Mouse (Mus musculus) heart, postnatal 14 days (tissue): ENCODE results near the gene Pak2. TPM values are rescaled to one million over a fixed set of nuclear protein-coding genes. Genes with fewer than 3 reads are reported as not detected.
A peak's percentile ranks its signal among the peaks of the same experiment; 100 is the strongest.

Source experiments
- DNase-seq, 2 experiments: peaks; one replicate each; pipeline ENCODE4 v3.0.0; 2021 to 2022
- intact Hi-C: fragments of 180-260 bp; cut with DNase I; formaldehyde crosslinking; loops from one replicate; pipeline ENCODE4 v1.15.1; 2025
- long read RNA-seq, 2 experiments: library from polyadenylated mRNA; stranded (forward); transcript quantifications; one replicate each; pipeline ENCODE4 v2.0.0; 2021
- total RNA-seq, 2 experiments: library from RNA; stranded (reverse); gene quantifications; 2 replicates each; pipeline ENCODE4 v1.2.3; 2021

The Pak2 gene
- 10 to 100 TPM; 31.9 to 32.9 TPM for total RNA-seq
- long read RNA-seq, experiment 1, full-length matches to known transcripts = 12 of 14 reads
- long read RNA-seq, experiment 1, partial matches to known transcripts = 1 of 14 reads
- long read RNA-seq, experiment 1, other reads (novel, unspliced or antisense) = 1 of 14 reads
- long read RNA-seq, experiment 2, full-length matches to known transcripts = 13 of 17 reads
- long read RNA-seq, experiment 2, partial matches to known transcripts = 1 of 17 reads
- long read RNA-seq, experiment 2, other reads (novel, unspliced or antisense) = 3 of 17 reads

GRCm38 (mm10) chr16:32078991-32079511 is at the start of gene Pak2:
TSS of gene Pak2 (minus strand) at chr16:32079342.
- DNase-seq = peak; percentile 88 to 91
- intact Hi-C loops = loop anchor here (5.0 kb wide), 1 partner anchor 77 kb away; the partner anchor contains the start of gene Senp5

GRCm38 (mm10) chr16:32127046-32127445 is 47.9 kb upstream of the Pak2 start:
- intact Hi-C loops = no loop called here
- no peak for DNase-seq

- intact Hi-C loops = no loop called here
- no peak for DNase-seq
Measured at GRCm38 (mm10) chr16:32125364-32125763, 46.2 kb upstream of the Pak2 start.

DNA sequence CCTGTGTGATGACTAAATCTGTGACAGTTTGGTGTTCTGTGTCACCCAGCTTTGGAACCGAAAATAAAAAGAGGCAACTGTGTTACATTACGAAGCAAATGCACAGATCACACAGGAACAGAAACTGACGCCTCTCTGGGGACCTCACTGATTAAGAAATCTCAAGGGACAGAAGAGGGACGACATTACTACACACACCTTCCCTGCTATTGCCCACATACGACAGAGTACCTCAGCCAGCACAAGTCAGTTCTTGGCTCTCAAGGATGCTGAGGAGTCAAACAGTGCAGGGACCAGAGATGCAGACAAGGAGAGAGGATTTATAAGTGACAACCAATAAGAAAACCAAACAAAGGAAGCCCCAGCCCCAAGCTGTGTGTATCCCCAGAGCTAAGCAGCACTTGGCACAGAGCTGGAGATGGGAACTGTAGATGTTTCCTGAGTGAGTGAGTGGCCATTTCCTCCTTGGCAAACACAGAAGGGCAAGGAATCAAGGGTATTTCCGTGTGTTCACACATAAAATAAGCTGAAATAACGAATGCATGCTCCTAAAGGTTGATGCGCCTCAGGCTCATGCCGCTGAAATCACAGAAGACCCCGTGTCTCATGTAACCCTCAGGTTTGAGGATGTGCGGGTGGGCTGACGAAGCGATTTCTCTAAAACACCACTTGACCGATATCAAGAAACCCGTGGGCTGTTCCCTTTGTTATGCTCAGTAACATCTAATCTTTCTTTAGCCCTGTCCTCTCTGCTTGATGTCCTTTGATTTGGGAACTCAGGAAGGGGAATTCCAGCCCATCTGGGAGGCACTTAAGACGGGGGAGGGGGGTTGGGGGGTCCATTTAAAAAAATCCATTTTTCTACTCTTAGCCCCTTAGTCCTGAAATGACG is 45.5 kb upstream of the Pak2 start:
- intact Hi-C loops = no loop called here
- DNase-seq = no peak

DNA sequence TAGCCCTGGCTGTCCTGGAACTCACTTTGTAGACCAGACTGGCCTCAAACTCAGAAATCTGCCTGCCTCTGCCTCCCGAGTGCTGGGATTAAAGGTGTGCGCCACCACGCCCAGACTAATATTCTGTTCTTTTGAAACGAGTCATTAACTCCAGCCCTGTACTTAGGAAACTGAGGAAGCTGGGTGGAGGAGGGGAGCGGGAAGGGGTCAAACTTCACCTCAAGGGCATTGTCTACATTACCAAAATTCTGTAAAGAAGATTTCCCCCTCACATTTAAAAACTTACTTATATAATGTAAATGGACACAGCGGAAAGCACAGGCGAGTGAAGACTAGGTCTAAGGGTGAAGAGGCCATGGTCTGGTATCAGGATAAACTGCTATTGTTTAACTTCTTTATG is 44.9 kb upstream of the Pak2 start:
- no peak for DNase-seq
- intact Hi-C loops = no loop called here

DNA sequence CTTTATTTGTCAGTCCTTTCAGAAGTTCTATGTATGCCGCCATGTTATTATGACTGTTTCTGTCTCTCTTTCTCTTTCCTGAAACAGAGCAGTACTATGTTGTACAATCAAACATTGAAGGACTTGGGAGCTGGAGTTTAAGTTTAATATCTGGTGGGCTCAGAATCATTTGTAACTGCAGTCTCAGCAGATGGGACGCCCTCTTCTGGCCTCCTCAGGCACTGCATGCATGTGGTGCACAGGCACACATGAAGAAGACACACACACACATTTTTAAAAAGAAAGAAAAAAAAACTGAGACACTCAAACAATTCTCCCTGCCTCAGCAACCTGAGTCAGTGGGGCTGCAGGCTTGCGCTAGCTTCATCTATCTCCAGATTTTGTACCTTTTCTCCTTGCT is 41.3 kb upstream of the Pak2 start:
- intact Hi-C loops = no loop called here
- no peak for DNase-seq

DNA sequence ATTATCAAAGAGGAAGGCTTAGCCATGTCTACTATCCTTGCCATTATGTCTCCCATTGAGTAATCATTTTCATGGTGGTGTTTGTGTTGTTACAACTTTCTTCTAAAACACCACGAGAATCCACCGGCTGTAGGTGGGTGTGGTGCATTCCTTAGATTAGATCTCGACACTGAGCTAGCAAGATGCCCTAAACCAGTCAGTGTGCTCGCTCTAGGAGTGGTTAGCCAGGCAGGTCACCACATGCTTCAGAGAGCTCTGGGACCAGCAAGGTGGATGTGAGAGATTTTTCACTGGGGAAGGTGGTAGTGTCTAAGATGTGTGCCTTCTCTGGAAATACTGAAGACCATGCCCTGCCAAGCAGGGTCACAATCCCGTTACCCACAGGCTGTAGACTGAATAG is 37.0 kb upstream of the Pak2 start:
- intact Hi-C loops = loop anchor here (5.0 kb wide), 3 partner anchors 41 to 341 kb away; no protein-coding TSS in a partner anchor
- DNase-seq = no peak

DNA sequence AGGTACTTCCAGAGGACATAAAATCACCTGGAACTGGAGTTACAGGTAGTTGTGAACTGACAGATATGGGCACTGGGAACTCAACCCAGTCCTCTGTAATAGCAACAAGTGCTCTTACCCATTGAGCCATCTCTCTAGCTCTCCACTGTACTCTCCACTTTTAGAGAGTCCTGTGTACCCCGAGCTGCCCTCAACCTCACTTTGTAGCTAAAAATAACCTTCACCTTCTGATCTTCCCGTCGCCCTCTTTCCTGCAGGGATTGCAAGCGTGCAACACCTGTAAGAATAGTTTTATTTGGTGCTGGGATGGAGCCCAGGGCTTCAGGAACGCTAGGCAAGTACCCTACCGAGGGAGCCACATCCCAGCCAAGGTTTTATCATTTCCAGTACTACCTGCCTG is 36.6 kb upstream of the Pak2 start:
- DNase-seq = no peak
- intact Hi-C loops = loop anchor here (2.0 to 5.0 kb wide), 5 partner anchors 42 to 383 kb away; partner anchors contain the start of genes Fbxo45 and Wdr53

GRCm38 (mm10) chr16:32114968-32115695 is 36.0 kb upstream of the Pak2 start:
- peak; percentile 86 to 92 for DNase-seq
- intact Hi-C loops = loop anchor here (2.0 to 5.0 kb wide), 5 partner anchors 42 to 384 kb away; partner anchors contain the start of genes Fbxo45 and Wdr53

GRCm38 (mm10) chr16:32114406-32114805 is 35.3 kb upstream of the Pak2 start:
- DNase-seq = no peak
- intact Hi-C loops = loop anchor here (2.0 kb wide), 2 partner anchors 132 to 384 kb away; partner anchors contain the start of genes Fbxo45 and Wdr53

GRCm38 (mm10) chr16:32113541-32114218 is 34.5 kb upstream of the Pak2 start:
- intact Hi-C loops = loop anchor here (2.0 kb wide), 2 partner anchors 133 to 385 kb away; partner anchors contain the start of genes Fbxo45 and Wdr53
- peak; percentile 62 to 64 for DNase-seq

DNA sequence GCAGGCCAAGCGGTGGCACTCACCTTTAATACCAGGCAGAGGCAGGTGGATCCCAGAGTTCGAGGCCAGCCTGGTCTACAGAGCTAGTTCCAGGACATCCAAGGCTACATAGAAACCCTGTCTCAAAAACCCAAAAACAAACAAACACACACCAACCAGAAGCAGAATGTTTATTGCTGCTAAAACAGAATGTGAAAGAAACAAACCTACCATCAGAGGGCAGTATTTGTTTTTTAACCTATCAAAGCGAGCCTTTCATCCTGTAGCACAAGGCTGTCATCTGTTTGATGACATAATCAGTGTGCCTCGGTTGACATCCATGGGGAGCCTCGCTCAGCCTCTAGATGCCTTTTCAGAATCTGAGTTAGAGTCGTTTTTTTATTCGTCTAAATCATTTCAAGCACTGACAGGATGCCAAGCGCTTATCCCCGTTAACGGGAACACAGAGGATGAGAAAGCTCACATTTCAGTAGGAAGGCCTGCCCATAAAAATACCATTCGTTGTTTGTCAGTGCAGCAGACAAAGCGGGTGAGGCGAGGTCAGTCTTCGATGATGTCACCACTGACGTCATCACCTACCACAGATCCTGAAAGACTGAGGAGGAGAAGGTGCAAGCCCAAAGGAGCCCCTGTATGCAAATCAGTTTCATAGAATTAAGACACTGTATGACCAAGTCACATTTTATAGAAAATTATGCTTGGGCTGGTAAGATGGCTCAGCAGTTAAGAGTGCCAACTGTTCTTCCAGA is 32.0 kb upstream of the Pak2 start:
- DNase-seq = no peak
- intact Hi-C loops = no loop called here

DNA sequence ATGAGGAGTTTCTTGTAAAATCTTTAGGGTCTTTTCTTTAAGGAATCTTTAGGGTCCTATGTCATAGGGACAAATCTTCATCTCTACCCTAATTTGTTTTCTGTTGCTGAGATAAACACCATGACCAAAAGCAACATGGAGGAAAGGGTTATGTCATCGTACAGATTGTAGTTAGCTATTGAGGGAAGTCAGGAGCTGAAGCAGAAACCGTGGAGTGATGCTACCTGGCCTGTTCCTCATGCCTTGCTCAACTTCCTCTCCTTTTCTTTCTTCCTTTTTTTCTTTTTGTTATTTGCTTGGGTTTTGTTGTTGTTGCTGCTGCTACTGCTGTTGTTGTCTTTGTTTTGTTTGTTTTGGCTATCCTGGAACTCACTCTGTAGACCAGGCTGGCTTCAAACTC is 29.4 kb upstream of the Pak2 start:
- DNase-seq = no peak
- intact Hi-C loops = no loop called here

- intact Hi-C loops = no loop called here
Measured at GRCm38 (mm10) chr16:32108170-32108569, 29.0 kb upstream of the Pak2 start.

GRCm38 (mm10) chr16:32107342-32108045 is 28.4 kb upstream of the Pak2 start:
- no peak for DNase-seq
- intact Hi-C loops = no loop called here

More at GRCm38 (mm10) chr16:32108170-32108569, 29.0 kb upstream of the Pak2 start:
- no peak for DNase-seq

DNA sequence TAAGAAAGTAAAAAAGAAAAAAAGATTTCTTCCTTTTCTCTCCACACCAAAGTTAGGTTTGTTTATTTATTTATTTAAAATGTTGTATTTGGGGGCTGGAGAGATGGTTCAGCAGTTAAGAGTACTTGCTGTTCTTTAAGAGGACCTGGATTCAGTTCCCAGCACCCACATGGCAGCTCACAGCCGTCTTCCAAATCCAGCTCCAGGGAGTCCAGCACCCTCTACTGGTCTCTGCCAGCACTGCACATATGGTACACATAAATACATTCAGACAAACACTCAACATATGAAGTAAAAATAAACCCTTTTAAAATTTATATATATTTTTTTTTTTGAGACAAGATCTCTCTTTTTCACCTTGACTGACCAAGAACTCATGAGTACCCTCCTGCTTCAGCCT is 26.6 kb upstream of the Pak2 start:
- DNase-seq = no peak
- intact Hi-C loops = no loop called here

GRCm38 (mm10) chr16:32102295-32102694 is 23.2 kb upstream of the Pak2 start:
- DNase-seq = no peak
- intact Hi-C loops = no loop called here

GRCm38 (mm10) chr16:32099638-32100150 is 20.6 kb upstream of the Pak2 start, which contains the start of the genes Pigx and Cep19:
TSS of gene Pigx (minus strand) at chr16:32099740.
TSS of gene Cep19 (plus strand) at chr16:32099800.
- DNase-seq = peak; percentile 93
- intact Hi-C loops = loop anchor here (5.0 kb wide), 1 partner anchor 57 kb away; no protein-coding TSS in a partner anchor
